Mouse (Mus musculus) testis, adult 2 months (tissue): ENCODE results near the gene Mybpc3. TPM values are rescaled to one million over a fixed set of nuclear protein-coding genes. Genes with fewer than 3 reads are reported as not detected.

ENCODE experiments used
- H3K27ac ChIP-seq: fragments of 200-500 bp; 2 replicates; pipeline ENCODE4 v1.5.1; 2012; ENCODE audit warnings: low read depth, low read length; ENCODE audit not compliant: control insufficient read depth, insufficient read depth
- H3K27me3 ChIP-seq: fragments of 200-500 bp; 2 replicates; pipeline ENCODE4 v1.6.1; 2012; ENCODE audit warnings: mild to moderate bottlenecking, low read length, moderate library complexity; ENCODE audit not compliant: control insufficient read depth, insufficient read depth
- H3K36me3 ChIP-seq: fragments of 200-500 bp; 2 replicates; pipeline ENCODE4 v1.6.1; 2012; ENCODE audit warnings: mild to moderate bottlenecking, low read length; ENCODE audit not compliant: control insufficient read depth, insufficient read depth
- H3K4me1 ChIP-seq: fragments of 200-500 bp; 2 replicates; pipeline ENCODE4 v1.6.1; 2012; ENCODE audit warnings: low read length; ENCODE audit not compliant: control insufficient read depth, insufficient read depth
- H3K4me3 ChIP-seq: fragments of 200-500 bp; 2 replicates; pipeline ENCODE4 v1.5.1; 2012; ENCODE audit warnings: low read depth, mild to moderate bottlenecking, low read length, moderate library complexity, mixed read lengths; ENCODE audit not compliant: control insufficient read depth
- CTCF ChIP-seq: fragments of 200-500 bp; IDR thresholded peaks from 2 replicates; pipeline ENCODE4 v1.5.1; 2012; ENCODE audit warnings: low read depth, mild to moderate bottlenecking, inconsistent platforms, low read length, moderate library complexity; ENCODE audit not compliant: control insufficient read depth, insufficient read depth, insufficient replicate concordance
- POLR2A ChIP-seq: fragments of 200-500 bp; IDR thresholded peaks from 2 replicates; pipeline ENCODE4 v1.6.1; 2012; ENCODE audit warnings: low read depth, mild to moderate bottlenecking, inconsistent platforms, low read length, moderate library complexity; ENCODE audit not compliant: control insufficient read depth
- polyA plus RNA-seq: library from polyadenylated mRNA; depleted of rRNA; stranded (reverse); fragments of >200 nt; gene quantifications from 2 replicates; pipeline ENCODE4 v1.2.3, GENCODE M21; 2012

Gene Mybpc3
- polyA plus RNA-seq, 1 experiment = 0.04 TPM

DNA sequence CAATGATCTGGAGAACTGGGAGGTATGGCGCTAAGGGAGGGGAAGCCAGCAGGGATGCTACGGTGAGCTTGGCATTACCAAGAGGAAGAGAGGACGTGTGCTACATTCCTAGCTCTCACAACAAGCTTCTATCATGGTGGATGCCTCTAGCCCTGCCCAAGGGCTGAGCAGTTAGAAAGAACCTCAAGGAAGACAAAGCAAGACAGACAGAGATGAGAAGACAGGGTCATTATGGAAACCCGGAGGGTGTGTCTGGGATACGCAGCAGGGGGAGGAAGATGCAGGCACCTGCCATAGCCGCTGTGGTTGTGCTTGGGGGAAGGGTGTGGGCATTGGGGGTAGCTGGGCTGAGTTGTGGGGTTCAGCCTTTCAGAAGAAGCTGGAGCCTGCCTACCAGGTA is 5.6 kb downstream of the Mybpc3 start:
- no peaks in the 10 kb centered on the region for H3K36me3 ChIP-seq
- no peaks in the 10 kb centered on the region; the same call in 1 of the 2 replicates for H3K4me1 ChIP-seq
- H3K27ac ChIP-seq = no peak overlapping the region
- no peaks in the 10 kb centered on the region for H3K27me3 ChIP-seq
- TF ChIP-seq CTCF = no peak
- no peak for TF ChIP-seq POLR2A
- H3K4me3 ChIP-seq = no peak overlapping the region

DNA sequence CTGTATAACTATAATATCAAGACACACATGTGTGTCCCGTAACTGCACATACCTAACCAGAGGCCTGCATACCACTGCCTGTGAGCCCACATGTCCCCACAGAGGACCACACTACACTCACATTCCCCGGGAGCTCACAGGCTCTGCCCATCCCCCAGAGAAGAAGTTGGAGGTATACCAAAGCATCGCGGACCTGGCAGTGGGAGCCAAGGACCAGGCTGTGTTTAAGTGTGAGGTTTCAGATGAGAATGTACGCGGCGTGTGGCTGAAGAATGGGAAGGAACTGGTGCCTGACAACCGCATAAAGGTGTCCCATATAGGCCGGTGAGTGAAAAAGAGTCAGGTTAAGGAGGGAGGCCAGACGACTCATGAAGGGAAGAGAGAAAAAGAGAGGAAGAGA is 7.2 kb downstream of the Mybpc3 start:
- Histone ChIP-seq H3K4me3 (no peak overlapping the region), H3K4me1 (no peaks in the 10 kb centered on the region), H3K27me3 (no peaks in the 10 kb centered on the region), H3K27ac (no peak overlapping the region), H3K36me3 (no peaks in the 10 kb centered on the region)
- TF ChIP-seq CTCF (no peak), POLR2A (no peak)

DNA sequence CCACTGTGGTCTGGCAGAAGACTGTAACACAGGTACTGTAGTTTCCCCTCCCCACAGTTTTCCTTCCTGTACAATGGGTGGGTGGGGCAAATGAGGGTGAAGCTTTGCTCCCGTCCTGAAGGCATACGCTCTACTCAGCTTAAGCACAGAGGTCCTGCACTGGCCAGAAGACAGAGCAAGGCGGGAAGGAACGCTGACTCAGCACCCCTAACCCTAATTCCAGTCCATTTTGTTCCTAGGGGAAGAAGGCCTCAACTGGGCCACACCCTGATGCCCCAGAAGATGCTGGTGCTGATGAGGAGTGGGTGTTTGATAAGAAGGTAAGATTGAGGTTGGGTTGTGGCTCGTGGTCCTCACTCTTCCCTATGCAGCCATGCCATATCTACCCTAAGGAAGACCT is 10.8 kb downstream of the Mybpc3 start:
- no peak for TF ChIP-seq POLR2A
- Histone ChIP-seq H3K27me3 (no peaks in the 10 kb centered on the region), H3K27ac (no peak overlapping the region), H3K4me3 (no peak overlapping the region), H3K36me3 (no peaks in the 10 kb centered on the region), H3K4me1 (peaks cover 6% of the 10 kb centered on the region; the same call in 1 of the 2 replicates)

DNA sequence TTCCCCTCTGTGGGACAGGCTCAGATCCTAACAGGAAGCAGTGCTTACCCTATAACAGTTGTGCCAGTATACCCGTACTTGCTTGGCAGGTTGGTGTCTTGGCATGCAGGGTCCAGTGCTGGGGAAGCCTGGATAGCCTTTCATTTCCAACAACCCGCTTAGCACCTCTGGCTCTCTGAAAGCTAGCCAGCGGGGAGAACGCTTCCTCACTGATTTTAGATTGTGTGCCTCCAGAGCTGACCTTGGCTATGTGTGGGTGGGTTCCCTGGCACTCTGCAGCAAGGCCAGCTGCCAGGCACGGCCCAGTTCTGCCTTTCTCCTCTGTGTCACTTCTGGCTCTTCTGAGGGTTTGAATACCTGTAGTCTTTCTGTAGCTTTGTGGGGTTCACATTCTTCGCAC is 12.2 kb downstream of the Mybpc3 start:
- TF ChIP-seq POLR2A (no peak), CTCF (no peak)
- Histone ChIP-seq H3K4me3 (no peak overlapping the region), H3K27ac (0 out of 2 replicates have a peak overlapping the region, but pooled peaks have one; percentile 15), H3K27me3 (no peaks in the 10 kb centered on the region), H3K36me3 (no peaks in the 10 kb centered on the region), H3K4me1 (peaks cover 6% of the 10 kb centered on the region; the same call in 1 of the 2 replicates)

DNA sequence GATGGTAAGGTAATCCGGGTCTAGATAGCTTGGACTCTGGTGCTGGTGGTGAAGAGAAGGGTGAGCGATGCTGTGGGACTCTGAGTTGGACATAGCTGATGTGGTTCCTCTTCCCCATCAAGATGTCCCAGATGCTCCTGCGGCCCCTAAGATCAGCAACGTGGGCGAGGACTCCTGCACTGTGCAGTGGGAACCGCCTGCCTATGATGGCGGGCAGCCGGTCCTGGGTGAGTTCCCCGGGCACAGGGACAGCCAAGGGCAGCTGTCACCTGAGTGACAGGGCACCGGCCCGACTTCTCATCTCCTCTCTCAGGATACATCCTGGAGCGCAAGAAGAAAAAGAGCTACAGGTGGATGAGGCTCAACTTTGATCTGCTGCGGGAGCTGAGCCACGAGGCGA is 13.3 kb downstream of the Mybpc3 start:
- no peak overlapping the region for H3K27ac ChIP-seq
- peaks cover 6% of the 10 kb centered on the region; the same call in 1 of the 2 replicates for H3K4me1 ChIP-seq
- no peaks in the 10 kb centered on the region for H3K36me3 ChIP-seq
- TF ChIP-seq CTCF (no peak), POLR2A (no peak)
- H3K27me3 ChIP-seq = no peaks in the 10 kb centered on the region
- no peak overlapping the region for H3K4me3 ChIP-seq

DNA sequence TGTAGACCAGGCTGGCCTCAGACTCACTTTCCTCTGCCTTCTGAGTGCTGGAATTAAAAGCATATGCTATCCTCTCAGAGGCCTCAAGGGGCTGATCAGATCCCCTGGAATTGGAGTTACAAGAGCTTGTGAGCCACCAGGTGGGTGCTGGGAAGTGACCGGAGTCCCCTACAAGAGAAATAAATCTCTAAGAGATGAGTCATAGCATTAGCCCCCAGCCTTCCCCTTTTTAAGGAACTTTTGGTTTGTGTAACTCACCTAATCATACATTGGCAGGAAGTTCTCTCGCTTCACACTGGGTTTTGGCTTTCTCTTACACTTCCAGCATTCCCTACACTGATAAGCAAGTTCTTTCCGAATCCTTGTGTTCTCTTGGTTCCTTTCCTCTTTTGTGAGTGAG is 14.1 kb downstream of the Mybpc3 start:
- H3K36me3 ChIP-seq = no peaks in the 10 kb centered on the region
- H3K27me3 ChIP-seq = no peaks in the 10 kb centered on the region
- no peak overlapping the region for H3K4me3 ChIP-seq
- TF ChIP-seq CTCF = no peak
- TF ChIP-seq POLR2A = no peak
- H3K27ac ChIP-seq = no peak overlapping the region
- peaks cover 6% of the 10 kb centered on the region; the same call in 1 of the 2 replicates for H3K4me1 ChIP-seq

DNA sequence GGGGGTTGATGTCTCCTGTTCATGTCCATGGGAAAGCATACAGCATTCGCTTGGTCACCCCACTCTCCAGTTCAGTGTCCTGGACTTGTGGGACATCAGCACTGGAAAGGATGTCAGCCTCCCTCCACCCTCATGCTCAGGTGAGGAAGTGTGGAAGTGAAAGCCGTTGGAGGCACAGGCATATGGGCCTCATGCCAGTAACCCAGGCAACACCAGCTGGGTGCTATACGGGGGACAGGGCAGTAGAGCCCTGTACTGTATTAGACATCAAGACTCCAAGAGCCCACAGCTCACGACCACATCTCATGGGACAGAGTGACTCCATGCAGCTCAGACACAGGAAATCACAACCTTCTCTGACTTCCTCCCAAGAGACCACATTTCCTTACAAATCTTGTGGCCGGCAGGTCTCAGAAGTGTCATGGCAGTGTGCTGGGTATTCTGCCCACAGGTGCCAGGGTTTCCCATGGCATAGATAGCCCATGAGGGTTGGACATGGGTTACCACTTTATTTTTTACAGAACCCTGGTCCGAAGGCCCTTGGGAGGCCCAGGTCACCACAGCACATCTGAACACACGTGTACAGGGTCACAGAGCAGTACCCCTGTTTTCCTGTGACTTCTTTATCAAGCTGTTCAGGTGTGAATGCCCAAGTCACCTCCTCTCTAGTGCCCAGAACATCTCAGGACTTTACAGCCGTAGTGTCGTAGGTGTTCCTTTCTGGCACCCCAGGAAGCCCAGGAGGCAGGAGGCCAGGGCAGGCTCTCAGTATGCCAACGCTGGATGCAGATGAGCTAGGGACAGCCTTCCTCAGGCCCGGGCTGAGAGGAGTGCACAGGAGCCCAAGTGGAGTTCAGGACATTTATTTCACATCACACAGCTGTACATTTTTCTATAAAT is 18.8 kb downstream of the Mybpc3 start:
- Histone ChIP-seq H3K4me3 (no peak overlapping the region), H3K27ac (no peak overlapping the region), H3K27me3 (no peaks in the 10 kb centered on the region), H3K36me3 (no peaks in the 10 kb centered on the region), H3K4me1 (no peaks in the 10 kb centered on the region)
- TF ChIP-seq POLR2A = no peak
- TF ChIP-seq CTCF = no peak

DNA sequence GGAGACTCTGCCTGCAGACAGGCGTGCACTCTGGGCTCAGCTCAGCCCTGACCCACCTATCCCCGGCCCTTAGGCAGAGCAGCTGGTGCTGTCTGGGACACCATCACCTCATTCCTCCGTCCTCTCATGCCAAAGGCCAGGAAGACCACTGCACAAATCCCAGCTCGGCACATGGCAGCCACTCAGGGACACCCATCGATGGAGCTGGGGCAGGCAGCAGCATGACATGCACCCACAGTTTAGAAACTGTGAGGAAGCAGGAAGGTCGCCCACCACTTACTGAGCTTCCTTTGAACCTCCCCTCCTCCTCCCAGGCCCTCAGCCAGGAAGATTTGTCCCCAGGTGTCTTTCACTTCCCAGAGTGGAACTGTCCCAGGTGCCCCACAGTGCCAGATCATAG is 19.5 kb downstream of the Mybpc3 start:
- H3K4me1 ChIP-seq = no peaks in the 10 kb centered on the region
- H3K4me3 ChIP-seq = no peak overlapping the region
- H3K27me3 ChIP-seq = no peaks in the 10 kb centered on the region
- H3K36me3 ChIP-seq = peaks cover under 1% of the 10 kb centered on the region
- no peak overlapping the region for H3K27ac ChIP-seq
- TF ChIP-seq POLR2A (no peak), CTCF (no peak)
